Mouse (Mus musculus) lung, adult 2 months (tissue): ENCODE data around the gene Fus.

ENCODE experiments used
- CTCF ChIP-seq: fragments of 200-500 bp; IDR thresholded peaks from 2 replicates; pipeline ENCODE4 v1.5.1; 2011; ENCODE audit warnings: mild to moderate bottlenecking, low read length, control low read depth; ENCODE audit not compliant: insufficient read depth
- POLR2A ChIP-seq: fragments of 200-500 bp; IDR thresholded peaks from 2 replicates; pipeline ENCODE4 v1.6.1; 2011; ENCODE audit warnings: low read depth, mild to moderate bottlenecking, control low read depth, low read length, borderline replicate concordance; ENCODE audit errors: extremely low read depth

- peak; percentile 7; the same call in 1 of the 2 replicates for TF ChIP-seq CTCF
- TF ChIP-seq POLR2A: no peak
Measured at GRCm38 (mm10) chr7:128022974-128023373, 55.7 kb downstream of the Fus start.
